Mouse (Mus musculus): ENCODE measurements around the gene Uhrf2. TPM values are rescaled to one million over a fixed set of nuclear protein-coding genes. Genes with fewer than 3 reads are reported as not detected.

Gene Uhrf2
- polyA plus RNA-seq, 1 experiment from 2014 or later, result 29.7 TPM

DNA sequence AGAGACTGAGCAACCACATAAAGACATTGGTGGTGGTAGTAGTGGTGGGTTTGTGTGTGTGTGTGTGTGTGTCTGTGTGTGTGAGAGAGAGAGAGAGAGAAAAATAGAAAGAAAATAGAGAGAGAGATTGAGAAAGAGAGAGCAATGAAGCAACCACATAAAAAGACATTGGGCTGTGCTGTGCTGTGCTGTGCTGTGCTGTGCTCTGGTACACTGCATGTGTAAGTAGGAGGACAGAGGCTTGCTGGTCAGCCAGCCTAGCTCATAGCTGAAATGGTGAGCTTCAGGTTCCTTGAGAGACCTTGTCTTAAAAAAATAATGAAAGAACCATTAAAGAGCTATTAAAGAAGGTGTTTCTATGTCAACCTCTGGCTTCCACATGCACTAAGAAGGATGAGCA lies 78.3 kb downstream of the Uhrf2 start:
- H3K4me3 ChIP-seq (replicated peaks), result no peak overlapping the region
- no peak for ATAC-seq (ENCODE audit: insufficient read depth)
- no peak overlapping the region for H3K27ac ChIP-seq (replicated peaks)
- no peak overlapping the region for H3K9ac ChIP-seq
- 0 out of 2 replicates have a peak, but pooled peaks cover 5% of the 10 kb centered on the region for H3K4me1 ChIP-seq (replicated peaks)
- no peaks in the 10 kb centered on the region for H3K9me3 ChIP-seq (replicated peaks)
- H3K4me2 ChIP-seq, result no peak overlapping the region
- no peaks in the 10 kb centered on the region for H3K27me3 ChIP-seq
- 0 out of 2 replicates have a peak, but pooled peaks cover 3% of the 10 kb centered on the region for H3K36me3 ChIP-seq (replicated peaks)

DNA sequence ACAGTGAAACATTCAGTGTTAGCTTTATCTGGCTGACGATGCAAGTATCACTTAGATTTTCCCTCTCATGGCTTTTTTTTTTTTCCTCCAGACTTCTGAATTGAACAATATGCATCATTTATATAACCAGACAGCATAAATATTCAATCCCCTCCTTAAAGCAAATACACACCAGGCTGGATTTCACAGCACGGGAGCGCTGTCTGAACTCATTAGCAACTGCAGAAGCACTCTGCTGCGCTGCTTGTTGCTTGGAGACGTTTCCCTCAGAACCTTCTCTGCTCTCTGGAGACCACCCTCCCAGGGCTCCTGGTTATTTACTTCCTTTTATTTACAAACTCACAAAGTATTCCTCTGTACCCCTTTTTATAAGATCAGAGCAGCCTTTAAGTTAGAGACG lies 78.8 kb downstream of the Uhrf2 start:
- no peak overlapping the region for H3K27ac ChIP-seq (replicated peaks)
- H3K9ac ChIP-seq, result no peak overlapping the region
- 0 out of 2 replicates have a peak, but pooled peaks cover 5% of the 10 kb centered on the region for H3K4me1 ChIP-seq (replicated peaks)
- H3K36me3 ChIP-seq (replicated peaks), result 0 out of 2 replicates have a peak, but pooled peaks cover 3% of the 10 kb centered on the region
- no peaks in the 10 kb centered on the region for H3K27me3 ChIP-seq
- H3K4me3 ChIP-seq (replicated peaks), result no peak overlapping the region
- ATAC-seq (ENCODE audit: insufficient read depth), result no peak
- no peak overlapping the region for H3K4me2 ChIP-seq
- H3K9me3 ChIP-seq (replicated peaks), result no peaks in the 10 kb centered on the region
- WGBS (ENCODE audit: insufficient replicate concordance), result 79% methylated on average over 6 of the region's 6 CpGs

DNA sequence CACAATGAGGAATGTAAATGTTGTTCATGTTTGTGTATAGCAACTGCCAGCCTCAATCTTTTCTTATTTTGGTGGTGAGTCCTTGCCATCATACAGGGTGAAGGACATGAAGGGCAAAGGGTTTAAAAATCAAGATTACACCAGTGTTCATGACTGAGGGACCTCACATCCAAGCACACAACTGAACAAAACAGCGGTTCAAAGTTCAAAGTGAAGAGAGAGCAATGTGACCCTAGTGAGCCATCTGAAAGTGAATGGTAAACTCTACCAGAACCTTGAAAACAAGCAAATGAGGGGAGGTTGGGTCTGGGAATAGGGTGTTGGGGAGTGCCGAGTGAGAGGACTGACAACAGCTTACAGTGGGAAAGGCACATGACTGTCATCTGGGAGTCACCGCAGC lies 81.1 kb downstream of the Uhrf2 start:
- Histone ChIP-seq H3K9me3 (replicated peaks) (no peaks in the 10 kb centered on the region), H3K27ac (replicated peaks) (0 out of 2 replicates have a peak overlapping the region, but pooled peaks have one; percentile 16), H3K9ac (no peak overlapping the region), H3K4me2 (no peak overlapping the region), H3K36me3 (replicated peaks) (no peaks in the 10 kb centered on the region), H3K4me3 (replicated peaks) (no peak overlapping the region), H3K4me1 (replicated peaks) (0 out of 2 replicates have a peak, but pooled peaks cover 5% of the 10 kb centered on the region), H3K27me3 (no peaks in the 10 kb centered on the region)
- 0 out of 2 replicates have a peak, but pooled peaks have one; percentile 12 for ATAC-seq (ENCODE audit: insufficient read depth)
- 84% methylated on average over 3 of the region's 3 CpGs for WGBS (ENCODE audit: insufficient replicate concordance)

DNA sequence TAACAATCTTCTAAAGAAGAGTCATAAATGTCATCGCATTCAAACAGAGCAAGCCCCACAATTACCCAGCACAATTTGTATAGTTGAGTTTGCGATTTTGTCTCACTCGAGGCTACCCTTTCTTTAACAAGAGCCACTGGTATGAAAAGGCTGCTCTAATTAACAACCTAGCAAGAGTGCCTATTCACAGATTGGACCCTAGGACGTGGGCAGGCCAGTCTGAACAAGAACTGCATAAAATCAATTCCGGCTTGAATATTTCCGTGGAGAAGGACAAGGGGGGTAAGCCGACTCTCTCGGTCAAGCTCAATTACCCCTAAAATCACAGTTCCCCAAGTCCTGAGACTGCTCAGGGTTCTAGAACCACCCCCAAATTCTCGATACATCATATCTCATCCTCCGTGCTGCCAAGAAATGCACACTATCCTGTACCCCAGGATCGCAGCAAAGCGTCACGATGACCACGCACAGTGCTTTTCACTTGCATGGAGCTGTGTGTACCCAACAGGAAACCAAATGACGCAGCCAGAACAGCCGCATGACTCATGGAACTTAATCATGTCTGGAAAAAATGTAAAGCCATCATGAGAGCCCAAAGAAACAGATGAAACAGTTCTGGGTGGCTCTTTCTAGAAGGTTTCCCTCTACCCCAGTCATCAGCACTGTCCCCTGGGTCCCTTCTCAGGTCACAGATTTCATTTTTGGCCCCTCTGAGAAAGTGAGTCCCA lies 82.8 kb downstream of the Uhrf2 start:
- H3K9ac ChIP-seq, result no peak overlapping the region
- ATAC-seq (ENCODE audit: insufficient read depth), result no peak
- H3K27me3 ChIP-seq, result no peaks in the 10 kb centered on the region
- H3K4me3 ChIP-seq (replicated peaks), result no peak overlapping the region
- 73% methylated on average over 16 of the region's 16 CpGs for WGBS (ENCODE audit: insufficient replicate concordance)
- no peaks in the 10 kb centered on the region for H3K9me3 ChIP-seq (replicated peaks)
- H3K4me1 ChIP-seq (replicated peaks), result no peaks in the 10 kb centered on the region
- no peak overlapping the region for H3K4me2 ChIP-seq
- no peak overlapping the region for H3K27ac ChIP-seq (replicated peaks)
- H3K36me3 ChIP-seq (replicated peaks), result no peaks in the 10 kb centered on the region

DNA sequence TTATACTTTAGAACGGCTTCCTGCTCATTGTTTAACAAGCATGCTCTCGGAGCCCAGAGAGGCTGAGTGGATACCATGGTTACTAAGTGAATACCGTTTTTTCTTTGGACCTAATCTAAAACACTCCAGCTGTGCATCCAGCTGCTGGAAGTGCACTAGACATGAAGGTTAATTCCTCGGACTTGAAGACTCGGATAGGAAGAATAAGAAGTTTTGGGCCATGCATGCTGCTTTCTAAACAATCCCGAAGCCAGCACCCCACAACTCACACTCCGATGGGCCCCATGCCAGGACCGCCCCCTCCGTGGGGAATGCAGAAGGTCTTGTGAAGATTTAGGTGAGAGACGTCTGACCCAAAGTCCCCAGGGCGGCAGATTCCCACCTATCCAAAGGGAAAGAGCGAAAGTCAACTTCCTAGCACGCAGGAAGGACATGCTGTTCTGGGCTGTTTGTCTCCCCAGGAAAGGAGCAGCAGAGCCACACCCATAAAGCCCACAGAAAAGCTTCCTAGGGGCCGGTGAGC lies 84.7 kb downstream of the Uhrf2 start:
- no peak for ATAC-seq (ENCODE audit: insufficient read depth)
- WGBS (ENCODE audit: insufficient replicate concordance), result 62% methylated on average over 14 of the region's 14 CpGs
- no peaks in the 10 kb centered on the region for H3K36me3 ChIP-seq (replicated peaks)
- peaks cover 9% of the 10 kb centered on the region; the same call in 1 of the 2 replicates for H3K4me1 ChIP-seq (replicated peaks)
- H3K4me3 ChIP-seq (replicated peaks), result no peak overlapping the region
- no peaks in the 10 kb centered on the region for H3K27me3 ChIP-seq
- H3K9me3 ChIP-seq (replicated peaks), result no peaks in the 10 kb centered on the region
- H3K9ac ChIP-seq, result no peak overlapping the region
- H3K4me2 ChIP-seq, result no peak overlapping the region
- no peak overlapping the region for H3K27ac ChIP-seq (replicated peaks)

DNA sequence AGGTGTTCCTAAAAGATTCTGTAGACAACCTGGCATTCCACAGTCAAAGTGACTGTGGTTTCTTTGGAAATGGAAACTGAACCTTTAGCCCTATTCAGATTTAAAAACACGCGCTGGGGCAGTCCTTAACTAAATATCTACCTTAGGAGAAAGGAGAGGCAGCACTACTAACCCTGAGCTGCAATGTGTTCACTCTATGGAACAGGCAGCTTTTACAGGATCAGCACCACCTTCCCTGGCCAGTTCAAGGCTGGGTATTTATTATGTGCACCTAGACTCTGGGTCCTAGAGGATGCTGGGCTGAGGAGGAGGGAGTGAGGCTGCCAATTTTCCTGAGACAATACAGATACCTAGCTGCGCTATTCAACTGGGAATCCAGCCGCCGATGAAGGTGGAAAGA lies 85.3 kb downstream of the Uhrf2 start:
- Histone ChIP-seq H3K27ac (replicated peaks) (no peak overlapping the region), H3K36me3 (replicated peaks) (no peaks in the 10 kb centered on the region), H3K9ac (no peak overlapping the region), H3K9me3 (replicated peaks) (no peaks in the 10 kb centered on the region), H3K27me3 (no peaks in the 10 kb centered on the region), H3K4me1 (replicated peaks) (peaks cover 9% of the 10 kb centered on the region; the same call in 1 of the 2 replicates), H3K4me2 (no peak overlapping the region), H3K4me3 (replicated peaks) (no peak overlapping the region)
- no peak for ATAC-seq (ENCODE audit: insufficient read depth)
- WGBS (ENCODE audit: insufficient replicate concordance), result 76% methylated on average over 5 of the region's 5 CpGs

DNA sequence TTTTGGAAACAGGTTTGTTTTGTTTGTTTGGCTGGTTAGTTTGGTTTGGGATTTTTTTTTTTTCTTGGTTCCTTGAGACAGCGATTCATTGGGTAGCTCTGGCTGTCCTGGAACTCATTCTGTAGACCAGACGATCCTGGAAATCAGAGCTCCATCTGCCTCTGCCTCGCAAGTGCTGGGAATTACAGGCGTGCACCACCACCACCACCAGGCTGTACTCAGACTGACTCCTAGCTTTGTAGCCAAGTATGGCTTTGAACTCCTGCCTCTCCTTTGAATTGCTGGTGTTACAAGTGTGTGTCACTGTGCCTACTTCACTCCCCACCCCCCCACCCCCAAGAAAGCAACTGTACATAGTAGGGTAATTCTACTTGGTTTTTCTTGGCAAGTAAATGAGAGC lies 86.9 kb downstream of the Uhrf2 start:
- no peaks in the 10 kb centered on the region for H3K9me3 ChIP-seq (replicated peaks)
- 0 out of 2 replicates have a peak, but pooled peaks cover 3% of the 10 kb centered on the region for H3K36me3 ChIP-seq (replicated peaks)
- H3K4me3 ChIP-seq (replicated peaks), result no peak overlapping the region
- H3K27me3 ChIP-seq, result no peaks in the 10 kb centered on the region
- peaks cover 9% of the 10 kb centered on the region; the same call in 1 of the 2 replicates for H3K4me1 ChIP-seq (replicated peaks)
- 54% methylated on average over 4 of the region's 4 CpGs for WGBS (ENCODE audit: insufficient replicate concordance)
- no peak overlapping the region for H3K27ac ChIP-seq (replicated peaks)
- ATAC-seq (ENCODE audit: insufficient read depth), result no peak
- H3K9ac ChIP-seq, result no peak overlapping the region
- no peak overlapping the region for H3K4me2 ChIP-seq

DNA sequence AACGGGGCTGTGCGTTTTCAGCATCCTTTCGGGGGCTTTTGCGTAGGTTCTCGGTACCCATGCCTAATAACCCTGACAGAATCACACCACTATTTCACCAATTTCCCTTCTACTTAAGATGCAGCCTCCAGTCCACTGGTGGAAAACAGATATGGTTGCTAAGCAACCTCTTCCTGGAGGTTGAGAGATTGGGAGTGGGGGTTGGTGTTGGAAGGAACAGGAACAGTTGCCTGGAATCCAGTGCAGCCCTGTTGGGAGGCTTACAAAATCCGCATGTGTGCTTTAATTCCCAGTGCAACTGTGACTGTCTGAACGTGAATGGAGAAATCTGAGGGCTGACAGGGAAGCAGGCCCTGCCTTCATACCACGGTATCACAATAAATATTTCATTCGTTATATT lies 87.5 kb downstream of the Uhrf2 start:
- ATAC-seq (ENCODE audit: insufficient read depth), result no peak
- Histone ChIP-seq H3K9ac (no peak overlapping the region), H3K9me3 (replicated peaks) (no peaks in the 10 kb centered on the region), H3K4me3 (replicated peaks) (no peak overlapping the region), H3K4me2 (no peak overlapping the region), H3K27ac (replicated peaks) (no peak overlapping the region), H3K4me1 (replicated peaks) (peaks cover 9% of the 10 kb centered on the region; the same call in 1 of the 2 replicates), H3K36me3 (replicated peaks) (0 out of 2 replicates have a peak, but pooled peaks cover 3% of the 10 kb centered on the region), H3K27me3 (no peaks in the 10 kb centered on the region)
- 56% methylated on average over 9 of the region's 9 CpGs for WGBS (ENCODE audit: insufficient replicate concordance)

DNA sequence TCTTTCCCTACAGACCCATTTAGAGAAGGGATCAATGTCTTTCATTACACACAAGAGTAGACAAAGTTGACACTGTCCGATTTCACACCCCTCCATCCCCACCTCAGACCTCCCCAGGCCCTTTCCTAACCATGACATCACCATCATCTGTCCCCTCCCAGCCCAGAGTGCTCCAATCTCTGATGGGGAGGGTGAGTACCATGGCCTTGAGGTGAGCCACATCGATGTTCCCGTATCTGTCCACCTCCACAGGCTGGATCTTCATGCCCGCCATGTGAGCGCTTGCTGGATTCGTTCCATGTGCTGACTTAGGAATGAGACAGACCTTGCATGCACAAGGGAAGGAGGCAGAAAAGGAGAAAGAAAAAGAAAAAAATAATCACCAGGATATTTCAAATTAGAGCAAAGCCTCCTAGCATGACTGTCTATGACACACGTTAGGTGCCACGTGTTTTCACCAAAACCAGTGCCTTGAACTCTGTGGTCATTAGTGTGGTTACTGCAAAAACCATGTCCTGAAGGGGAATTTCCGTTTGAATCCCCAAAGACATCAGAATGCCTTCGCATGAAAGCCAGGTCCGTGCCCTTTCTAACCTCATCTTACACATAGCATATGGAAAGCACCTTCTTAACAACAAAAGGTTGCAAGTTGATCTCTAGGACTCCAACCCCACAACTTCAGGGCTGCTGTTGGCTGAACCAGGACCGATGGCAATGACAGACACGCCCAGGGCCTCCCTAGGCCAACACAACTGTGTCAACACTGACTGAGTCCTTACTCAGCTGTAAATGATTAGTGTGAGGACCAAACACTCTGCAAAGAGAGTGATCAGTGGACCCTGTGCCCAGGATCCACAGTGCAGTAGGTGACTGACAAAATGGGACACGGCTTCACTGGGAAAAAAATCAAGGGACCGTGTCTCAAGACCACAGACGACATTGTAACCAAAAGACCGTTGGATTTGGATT lies 88.3 kb downstream of the Uhrf2 start:
- Histone ChIP-seq H3K36me3 (replicated peaks) (0 out of 2 replicates have a peak, but pooled peaks cover 8% of the 10 kb centered on the region), H3K4me1 (replicated peaks) (peaks cover 9% of the 10 kb centered on the region; the same call in 1 of the 2 replicates), H3K4me2 (no peak overlapping the region), H3K9me3 (replicated peaks) (no peaks in the 10 kb centered on the region), H3K27me3 (no peaks in the 10 kb centered on the region), H3K4me3 (replicated peaks) (no peak overlapping the region), H3K9ac (no peak overlapping the region), H3K27ac (replicated peaks) (peak overlapping the region; percentile 76)
- WGBS (ENCODE audit: insufficient replicate concordance), result 62% methylated on average over 17 of the region's 17 CpGs
- ATAC-seq (ENCODE audit: insufficient read depth), result peak; percentile 87

DNA sequence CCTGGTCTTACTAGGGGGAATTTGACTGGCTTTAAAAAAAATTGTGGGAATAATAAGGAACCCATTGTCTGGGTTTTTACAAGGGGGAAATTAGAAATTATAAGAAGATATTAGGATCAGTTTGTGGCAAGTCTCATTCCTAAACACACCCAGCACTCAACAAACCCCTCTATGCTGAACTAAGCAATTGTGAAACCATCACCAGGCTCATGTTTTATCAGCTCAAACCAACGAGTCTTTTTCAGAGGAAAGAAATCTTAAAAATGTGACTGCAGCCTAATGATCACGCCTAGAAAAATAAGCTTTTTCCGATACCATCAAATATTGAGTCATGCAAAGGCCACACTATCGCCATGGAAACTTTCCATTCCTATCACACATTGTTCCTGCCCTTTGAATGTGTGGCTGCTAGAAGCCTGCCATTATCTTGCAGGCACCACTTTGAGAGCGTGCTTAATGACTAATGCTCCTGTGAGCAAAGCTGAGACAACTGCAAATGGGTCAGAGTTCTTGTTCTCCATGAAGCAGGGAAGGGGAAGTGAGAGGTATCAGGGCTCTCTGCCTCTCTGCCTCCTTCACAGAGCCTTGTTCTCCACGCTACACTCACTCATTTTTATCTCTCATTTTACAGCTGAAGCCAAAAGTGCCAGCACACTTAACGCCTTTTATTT lies 94.8 kb downstream of the Uhrf2 start:
- Histone ChIP-seq H3K36me3 (replicated peaks) (0 out of 2 replicates have a peak, but pooled peaks cover 17% of the 10 kb centered on the region), H3K4me1 (replicated peaks) (no peaks in the 10 kb centered on the region), H3K9ac (no peak overlapping the region), H3K27me3 (no peaks in the 10 kb centered on the region), H3K27ac (replicated peaks) (no peak overlapping the region), H3K9me3 (replicated peaks) (no peaks in the 10 kb centered on the region), H3K4me2 (no peak overlapping the region), H3K4me3 (replicated peaks) (no peak overlapping the region)
- ATAC-seq (ENCODE audit: insufficient read depth), result no peak
- 41% methylated on average over 7 of the region's 7 CpGs for WGBS (ENCODE audit: insufficient replicate concordance)

All from liver, embryonic 15.5 days (tissue).